Mouse (Mus musculus): ENCODE data around the gene Hnrnpul2. TPM values are rescaled to one million over a fixed set of nuclear protein-coding genes. Genes with fewer than 3 reads are reported as not detected.
A peak's percentile ranks its signal among the peaks of the same experiment; 100 is the strongest.

The Hnrnpul2 gene
- total and polyA plus RNA-seq, 3 experiments = 17.8 to 81.6 (median 44.3) TPM

DNA sequence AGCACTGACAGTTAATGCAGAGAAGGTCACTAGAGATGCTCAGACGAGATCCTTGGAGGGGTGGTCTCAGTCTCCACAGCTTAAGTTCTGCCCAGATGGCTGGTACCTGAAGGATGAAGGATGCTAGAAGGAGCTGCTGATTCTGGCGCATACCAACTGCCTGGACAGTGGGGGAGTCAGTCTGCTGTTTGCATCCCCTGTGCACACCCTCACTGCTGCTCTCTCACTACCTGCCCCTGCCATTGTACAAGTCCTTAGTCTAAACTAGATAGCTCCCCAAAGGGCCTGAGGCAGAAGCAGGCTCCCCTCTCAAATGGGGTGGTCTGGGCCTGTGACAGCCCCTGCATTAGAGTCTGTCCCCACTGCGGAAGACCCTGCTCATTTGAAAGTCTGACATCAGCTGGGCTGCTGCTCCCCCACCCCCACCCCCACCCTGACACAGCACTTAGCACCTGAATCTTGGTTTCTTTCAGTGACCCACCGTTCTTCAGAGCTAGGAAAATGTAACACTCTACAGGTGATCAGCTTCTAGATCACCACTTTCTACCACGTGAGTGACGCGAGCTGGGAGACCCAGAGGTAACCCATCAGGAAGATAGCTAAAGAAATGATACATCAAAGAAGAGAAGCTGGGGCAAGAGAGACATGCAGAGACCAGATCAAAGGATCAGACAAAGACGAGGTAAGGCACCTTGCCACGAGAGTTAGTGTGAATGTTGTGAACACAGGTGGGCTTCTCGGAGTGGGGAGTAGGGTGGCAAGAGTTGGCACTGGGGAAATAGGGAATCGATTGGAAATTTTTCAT is 19.5 kb downstream of the Hnrnpul2 start, which contains the start of gene Gng3 (continued):
- TF ChIP-seq ZKSCAN1 (IDR thresholded peaks at IDR 0.05; ENCODE audit: borderline replicate concordance, low read depth, low read length) = no peak
- TF ChIP-seq TBP (conservative IDR thresholded peaks at IDR 0.05; ENCODE audit: low read depth, low read length) = 0 out of 2 replicates have a peak, but pooled peaks have one; percentile 56
- TF ChIP-seq NELFE (IDR thresholded peaks at IDR 0.05; ENCODE audit: low read depth, low read length) = no peak
- TF ChIP-seq USF2 (conservative IDR thresholded peaks at IDR 0.05; ENCODE audit: low read depth, low read length) = no peak
- no peak for TF ChIP-seq ZMIZ1 (IDR thresholded peaks at IDR 0.05; ENCODE audit: low read depth, low read length)
- no peak for TF ChIP-seq JUND (conservative IDR thresholded peaks at IDR 0.05; ENCODE audit: low read depth, low read length)
- peak; percentile 77 for TF ChIP-seq TCF12 (IDR thresholded peaks at IDR 0.05; ENCODE audit: low read depth, low read length)
- 0 out of 2 replicates have a peak, but pooled peaks have one; percentile 46 for TF ChIP-seq MAX (IDR thresholded peaks at IDR 0.05; ENCODE audit: low read length)
- TF ChIP-seq E2F4 (IDR thresholded peaks at IDR 0.05; ENCODE audit: insufficient replicate concordance, low read depth, low read length) = no peak
- no peak for TF ChIP-seq ZC3H11A (IDR thresholded peaks at IDR 0.05; ENCODE audit: low read depth, low read length)
- TF ChIP-seq PAX5 (IDR thresholded peaks at IDR 0.05; ENCODE audit: low read length) = no peak
- no peak for TF ChIP-seq MAFK (IDR thresholded peaks at IDR 0.05; ENCODE audit: insufficient replicate concordance, low read length)

DNA sequence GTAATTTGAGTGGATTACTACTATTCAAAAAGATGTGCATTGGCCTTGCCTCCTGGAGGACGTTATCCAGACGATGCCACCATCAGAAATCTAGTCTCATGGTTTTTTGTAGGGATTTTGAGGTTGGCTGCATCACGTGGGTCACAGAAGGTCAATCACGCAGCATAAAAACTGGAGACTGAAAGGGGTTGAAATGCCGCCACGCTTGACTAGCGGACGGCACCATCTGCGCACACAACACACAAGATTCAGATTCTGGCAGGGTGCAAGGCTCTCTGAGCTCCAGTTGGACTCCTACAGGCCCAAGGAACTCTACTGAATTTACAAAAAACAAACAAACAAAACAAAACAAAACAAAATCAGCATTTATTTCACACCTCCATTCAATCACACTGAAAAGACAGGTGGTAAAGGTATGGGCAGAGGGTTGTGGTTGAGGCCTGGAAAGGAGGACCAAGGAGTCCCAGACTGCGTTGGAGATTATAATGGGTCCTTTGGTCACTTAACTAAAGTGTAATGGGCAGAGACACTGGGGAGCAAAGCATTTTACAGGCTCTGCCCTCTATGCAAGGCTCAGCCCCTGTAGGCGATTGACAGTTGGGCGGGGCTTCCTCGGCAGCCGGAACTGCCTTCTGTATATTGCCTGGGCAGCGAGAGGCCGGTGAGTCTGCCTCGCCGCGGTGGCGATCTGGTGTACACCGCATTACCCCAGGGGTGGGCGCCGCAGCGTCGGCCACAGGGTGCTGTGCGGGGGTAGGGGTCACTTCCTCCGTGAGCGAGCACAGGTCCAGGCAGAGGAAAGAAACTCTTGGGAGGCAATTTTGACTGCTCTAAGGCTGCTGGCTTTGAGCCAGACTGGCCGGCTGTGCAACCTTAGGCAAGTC is 20.3 kb downstream of the Hnrnpul2 start:
- Histone ChIP-seq H3K9me3 (replicated peaks; ENCODE audit: low read length) (no peaks in the 10 kb centered on the region), H3K4me3 (replicated peaks in 1 of 3; ENCODE audit: low read depth in 2 of 3, low read length in 2 of 3, poor library complexity in 1 of 3) (peak overlapping the region; percentile 54 to 81 (median 65)), H3K79me2 (replicated peaks; ENCODE audit: control insufficient read depth, extremely low read depth, insufficient read depth, poor library complexity, severe bottlenecking) (peaks cover 20% of the 10 kb centered on the region), H3K9ac (ENCODE audit: insufficient read depth, low read depth) (peak overlapping the region; percentile 75), H3K36me3 (replicated peaks in 1 of 2; ENCODE audit: control insufficient read depth in 1 of 2, insufficient read depth in 1 of 2, low read length in 1 of 2) (peaks cover 15 to 51% of the 10 kb centered on the region in 2 experiments), H3K27ac (ENCODE audit: insufficient read depth, low read depth) (peak overlapping the region; percentile 62), H3K27me3 (replicated peaks) (no peaks in the 10 kb centered on the region), H3K4me1 (ENCODE audit: control insufficient read depth in 1 of 2, insufficient read depth in 2 of 2) (peaks cover 11 to 45% of the 10 kb centered on the region in 2 experiments), H3K4me2 (ENCODE audit: insufficient read depth, low read depth, poor library complexity, severe bottlenecking) (peak overlapping the region; percentile 96)
- in situ Hi-C loops (cut with MboI; ENCODE audit: low pct_ligation_motif_present, low pct_unique_long_range_greater_than_20kb, low sequenced_read_pairs) (loop anchor here (25.0 kb wide), 1 partner anchor 1022 kb away; no protein-coding TSS in a partner anchor), dilution Hi-C loops (cut with MboI; ENCODE audit: extremely low pct_ligation_motif_present, extremely low pct_unique_long_range_greater_than_20kb, low sequenced_read_pairs) (no loop called here)
- peak; percentile 55 for DNase-seq (ENCODE audit: extremely low read depth)
- TF ChIP-seq RCOR1 (conservative IDR thresholded peaks at IDR 0.05; ENCODE audit: low read depth, low read length) = no peak
- no peak for TF ChIP-seq GABPA (IDR thresholded peaks at IDR 0.05; ENCODE audit: insufficient replicate concordance, low read depth, low read length)
- TF ChIP-seq SMC3 (IDR thresholded peaks at IDR 0.05; ENCODE audit: low read depth, low read length) = 0 out of 2 replicates have a peak, but pooled peaks have one; percentile 2
- TF ChIP-seq HCFC1 (IDR thresholded peaks at IDR 0.05; ENCODE audit: low read depth, low read length) = peak; percentile 27; the same call in 1 of the 2 replicates
- no peak for TF ChIP-seq NRF1 (IDR thresholded peaks at IDR 0.05; ENCODE audit: low read depth, low read length)
- TF ChIP-seq USF1 (IDR thresholded peaks at IDR 0.05; ENCODE audit: low read depth, low read length) = peak; percentile 55
- TF ChIP-seq RAD21 (IDR thresholded peaks at IDR 0.05; ENCODE audit: low read depth, low read length) = no peak
- TF ChIP-seq TBP (conservative IDR thresholded peaks at IDR 0.05; ENCODE audit: low read depth, low read length) = peak; percentile 69
- peak; percentile 45; the same call in 1 of the 2 replicates for TF ChIP-seq MYC (IDR thresholded peaks at IDR 0.05; ENCODE audit: low read depth, low read length)
- TF ChIP-seq PAX5 (IDR thresholded peaks at IDR 0.05; ENCODE audit: low read length) = no peak
- TF ChIP-seq ZKSCAN1 (IDR thresholded peaks at IDR 0.05; ENCODE audit: borderline replicate concordance, low read depth, low read length) = no peak
- no peak for TF ChIP-seq JUND (conservative IDR thresholded peaks at IDR 0.05; ENCODE audit: low read depth, low read length)
- no peak for TF ChIP-seq ZC3H11A (IDR thresholded peaks at IDR 0.05; ENCODE audit: low read depth, low read length)
- no peak for TF ChIP-seq MAFK (IDR thresholded peaks at IDR 0.05; ENCODE audit: insufficient replicate concordance, low read length)
- TF ChIP-seq EP300 (IDR thresholded peaks at IDR 0.05; ENCODE audit: low read length) = no peak
- TF ChIP-seq SIN3A (IDR thresholded peaks at IDR 0.05; ENCODE audit: low read length) = peak; percentile 94
- TF ChIP-seq KAT2A (IDR thresholded peaks at IDR 0.05; ENCODE audit: insufficient replicate concordance, low read length) = 0 out of 2 replicates have a peak, but pooled peaks have one; percentile 8
- no peak for TF ChIP-seq IRF4 (IDR thresholded peaks at IDR 0.05; ENCODE audit: low read depth, low read length)
- peak; percentile 61 for TF ChIP-seq USF2 (conservative IDR thresholded peaks at IDR 0.05; ENCODE audit: low read depth, low read length)
- TF ChIP-seq ZMIZ1 (IDR thresholded peaks at IDR 0.05; ENCODE audit: low read depth, low read length) = 0 out of 2 replicates have a peak, but pooled peaks have one; percentile 49
- TF ChIP-seq MXI1 (IDR thresholded peaks at IDR 0.05; ENCODE audit: low read depth, low read length) = peak; percentile 53; the same call in 1 of the 2 replicates
- TF ChIP-seq ELF1 (IDR thresholded peaks at IDR 0.05; ENCODE audit: low read depth, low read length) = peak; percentile 80
- TF ChIP-seq CHD2 (IDR thresholded peaks at IDR 0.05; ENCODE audit: low read length) = no peak
- TF ChIP-seq MAX (IDR thresholded peaks at IDR 0.05; ENCODE audit: low read length) = no peak; the same call in 1 of the 2 replicates
- no peak for TF ChIP-seq ZNF384 (IDR thresholded peaks at IDR 0.05; ENCODE audit: low read depth, low read length)
- TF ChIP-seq BHLHE40 (IDR thresholded peaks at IDR 0.05; ENCODE audit: low read depth, low read length) = peak; percentile 43
- 0 out of 2 replicates have a peak, but pooled peaks have one; percentile 75 for TF ChIP-seq POLR2AphosphoS2 (IDR thresholded peaks at IDR 0.05; ENCODE audit: low read depth, low read length)
- peak; percentile 59 for TF ChIP-seq NELFE (IDR thresholded peaks at IDR 0.05; ENCODE audit: low read depth, low read length)

Measured in CH12.LX (cell line).